In the genomic region with DNA sequence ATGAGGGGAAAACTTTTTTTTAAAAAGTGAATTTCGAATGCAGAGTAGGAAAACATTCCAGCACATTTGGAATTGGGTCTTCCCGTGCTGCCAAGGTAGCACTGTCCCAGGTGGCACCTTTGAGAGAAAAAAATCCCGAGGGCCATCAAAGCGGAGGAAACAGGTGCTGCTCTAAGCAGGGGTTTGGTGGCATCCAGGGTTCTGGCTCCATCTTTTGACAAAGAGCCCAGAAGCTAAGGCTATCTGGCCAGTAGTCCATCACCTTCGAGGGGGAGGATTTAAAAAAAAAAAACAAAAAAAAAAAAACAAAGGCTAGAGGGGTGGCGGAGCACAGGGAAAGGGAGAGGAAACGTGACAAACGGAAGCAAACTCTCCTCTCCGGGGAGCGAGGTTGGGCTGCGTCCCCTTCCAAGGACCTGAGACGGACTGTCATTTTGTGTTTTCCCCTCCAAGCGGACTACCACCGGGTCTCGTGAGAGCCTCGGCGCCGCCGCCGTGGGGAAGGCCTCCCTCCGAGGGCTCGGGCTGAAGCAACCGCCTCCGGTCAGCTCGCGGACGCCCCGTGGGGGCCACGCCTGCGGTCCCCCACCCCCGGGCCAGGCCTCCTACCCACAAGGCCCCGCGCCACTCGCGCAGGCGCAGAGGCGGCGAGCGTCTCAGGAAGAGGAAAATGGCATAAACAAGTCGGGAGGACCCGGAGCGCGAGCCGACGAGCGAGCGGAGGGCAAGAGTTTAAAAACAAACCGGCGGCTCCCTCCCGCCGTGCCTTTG, we compare ENCODE assay signal across 8 mouse cellular contexts. TPM values are rescaled to one million over a fixed set of nuclear protein-coding genes. Genes with fewer than 3 reads are reported as not detected.
DNase-seq lines count a peak whose midpoint lies in the region; ATAC-seq and TF ChIP-seq lines count a peak whose summit lies in the region.

A gene (plus strand): TSS at position 627 of the 771 bp plus-strand sequence.

- no peaks in the 10 kb centered on the region for H3K27me3 ChIP-seq in hindbrain, postnatal 0 days (ENCODE audit: insufficient read depth, low read length)

- H3K36me3 ChIP-seq in hindbrain, postnatal 0 days (ENCODE audit: insufficient read depth, low read length) = no peaks in the 10 kb centered on the region

- under 1% methylated on average over 39 of the region's 51 CpGs for WGBS in hindbrain, postnatal 0 days

- no peaks in the 10 kb centered on the region for H3K9me3 ChIP-seq in hindbrain, postnatal 0 days (ENCODE audit: low read length)

- peak within 1 kb of the TSS; percentile 89 for H3K4me2 ChIP-seq in hindbrain, postnatal 0 days (ENCODE audit: low read depth, low read length)

- peak; percentile 73 for DNase-seq in WW6 (ENCODE audit: low read depth, low spot score)
- peak; percentile 82 to 93 for DNase-seq in cerebellum, postnatal 4 days (ENCODE audit: low spot score in 2 of 2)
- DNase-seq in gastrocnemius, adult 2 months = peak; percentile 98
- DNase-seq in hindbrain, postnatal 0 days (ENCODE audit: low spot score) = peak; percentile 96
- DNase-seq in left cerebral cortex, adult 2 months (ENCODE audit: extremely low spot score in 1 of 2, low spot score in 2 of 2) = peak; percentile 94 to 98
- DNase-seq in right cerebral cortex, adult 2 months (ENCODE audit: low spot score in 2 of 2) = peak; percentile 94 to 95
- DNase-seq in urinary bladder, postnatal 14 days (ENCODE audit: low spot score) = peak; percentile 94

- H3K4me1 ChIP-seq in hindbrain, postnatal 0 days (ENCODE audit: insufficient read depth, low read length) = peaks cover 11% of the 10 kb centered on the region

- no peak for TF ChIP-seq CTCF in gastrocnemius, adult 2 months (IDR thresholded peaks at IDR 0.05)
- no peak for TF ChIP-seq CTCF in hindbrain, postnatal 0 days (IDR thresholded peaks at IDR 0.05; ENCODE audit: low read depth)
- TF ChIP-seq CTCF in left cerebral cortex, adult 2 months (IDR thresholded peaks at IDR 0.05) = no peak

- H3K4me3 ChIP-seq in gastrocnemius, adult 2 months = peak within 1 kb of the TSS; percentile 97
- H3K4me3 ChIP-seq in hindbrain, postnatal 0 days (ENCODE audit: low read length) = peak within 1 kb of the TSS; percentile 95
- H3K4me3 ChIP-seq in left cerebral cortex, adult 2 months = peak within 1 kb of the TSS; percentile 77

- peak; percentile 91 for ATAC-seq in hindbrain, postnatal 0 days
- ATAC-seq in megakaryocyte, adult 5-6 weeks (ENCODE audit: poor library complexity, severe bottlenecking) = peak; percentile 83

- intact Hi-C loops in gastrocnemius, adult 2 months (cut with DNase I) = loop anchor here (5.0 kb wide), 3 partner anchors 68 to 482 kb away; a partner anchor contains a TSS
- intact Hi-C loops in left cerebral cortex, adult 2 months (cut with DNase I) = loop anchor here (5.0 kb wide), 2 partner anchors 108 to 433 kb away; a partner anchor contains a TSS

- H3K27ac ChIP-seq in gastrocnemius, adult 2 months = peak within 1 kb of the TSS; percentile 99
- H3K27ac ChIP-seq in hindbrain, postnatal 0 days = peak within 1 kb of the TSS; percentile 95
- H3K27ac ChIP-seq in left cerebral cortex, adult 2 months = peak within 1 kb of the TSS; percentile 99

- H3K9ac ChIP-seq in hindbrain, postnatal 0 days (replicated peaks; ENCODE audit: low read length) = peak within 1 kb of the TSS; percentile 94

RNA-seq across cellular contexts. Expression of the gene that starts here (rescaled TPM):
- total RNA-seq in gastrocnemius, adult 2 months (2021) = 10 to 100 TPM; 17.4 to 29.3 TPM
- total RNA-seq in hindbrain, postnatal 0 days (2014; rRNA removed) = 58.8 and 80.5 TPM in 2 replicates
- polyA plus RNA-seq in hindbrain, postnatal 0 days (2015; fragmentation: Nextera tagmentation; extraction: Ambion mirVana) = 53.9 and 58.8 TPM in 2 replicates
- 10 to 100 TPM; 92.7 to 99.7 TPM for total RNA-seq in left cerebral cortex, adult 2 months (2021)
- total RNA-seq in megakaryocyte, adult 5-6 weeks (2015) = 265 and 303 TPM in 2 replicates
- 129 and 148 TPM in 2 replicates for total RNA-seq in megakaryocyte, adult 5-6 weeks (2017)

Comparison
In these comparisons a context has a peak if more than half of its experiments do, and no peak if none do; other contexts are left out.
1. Peak in every context shown above with its lines: DNase-seq, ATAC-seq, H3K4me3 ChIP-seq and H3K27ac ChIP-seq.